23 mouse cellular contexts compared by ENCODE assay signal in genomic region chr5:119547070-119547469, GRCm38 (mm10).
DNase-seq lines count a peak whose midpoint lies in the region; ATAC-seq and TF ChIP-seq lines count a peak whose summit lies in the region.
"Had no signal": no experiment of that assay in that cellular context is flagged by ENCODE, and none has a peak within 500 bp of the region (broad histone marks: within the 10 kb centered on the region; RNA-seq: fewer than 3 reads in every experiment).

No protein-coding gene starts in this region.

- peak; percentile 61 for DNase-seq in limb, embryonic 10.5 days (ENCODE audit: low spot score)
- DNase-seq in limb, embryonic 14.5 days (ENCODE audit: low spot score) = peak; percentile 28
- DNase-seq in forebrain, embryonic 11.5 days (ENCODE audit: low spot score) = no peak
- no peak for DNase-seq in heart, postnatal 10 days
- DNase-seq in lung, postnatal 36 days = no peak
- DNase-seq: adrenal gland, postnatal 14 days; cerebellum, adult 18-20 months; cerebellum, adult 9-11 months; cerebellum, postnatal 36 days; gastrocnemius, adult 2 months; gastrocnemius, postnatal 25 days; heart, postnatal 4 days had no signal

- ATAC-seq in embryonic facial prominence, embryonic 13.5 days (ENCODE audit: insufficient number of reproducible peaks, insufficient read depth, low FRiP score, low TSS enrichment, low read depth) = no peak
- ATAC-seq in limb, embryonic 14.5 days (ENCODE audit: low FRiP score, low read depth) = peak; percentile 58; the same call in 1 of the 2 replicates
- ATAC-seq in hindbrain, embryonic 13.5 days (ENCODE audit: low FRiP score) = no peak
- ATAC-seq in forebrain, embryonic 11.5 days (replicated peaks; ENCODE audit: low FRiP score) = no peak
- ATAC-seq: activated CD4-positive, CD25-positive, alpha-beta regulatory T cell, adult 4 months; forebrain, embryonic 16.5 days; intestine, embryonic 15.5 days; Patski had no signal

- intact Hi-C loops in heart, postnatal 10 days (cut with DNase I) = no loop called here

- no peak overlapping the region for H3K9ac ChIP-seq in embryonic facial prominence, embryonic 13.5 days
- no peak overlapping the region for H3K9ac ChIP-seq in limb, embryonic 14.5 days (ENCODE audit: low read depth, low read length, severe bottlenecking)
- H3K9ac ChIP-seq in hindbrain, embryonic 13.5 days = no peak overlapping the region
- H3K9ac ChIP-seq in forebrain, embryonic 11.5 days (ENCODE audit: low read length) = no peak overlapping the region
- H3K9ac ChIP-seq: forebrain, embryonic 12.5 days; heart, embryonic 12.5 days; hindbrain, embryonic 12.5 days; intestine, embryonic 15.5 days had no signal

- 50% methylated on average over 19 of the region's 19 CpGs for WGBS in embryonic facial prominence, embryonic 13.5 days
- 58% methylated on average over 19 of the region's 19 CpGs for WGBS in limb, embryonic 10.5 days
- 30% methylated on average over 19 of the region's 19 CpGs for WGBS in limb, embryonic 14.5 days
- 82% methylated on average over 19 of the region's 19 CpGs for WGBS in hindbrain, embryonic 13.5 days
- 85% methylated on average over 19 of the region's 19 CpGs for WGBS in forebrain, embryonic 11.5 days

- no peak overlapping the region for H3K27ac ChIP-seq in embryonic facial prominence, embryonic 13.5 days
- H3K27ac ChIP-seq in limb, embryonic 10.5 days = peak overlapping the region; percentile 58
- H3K27ac ChIP-seq in limb, embryonic 14.5 days (replicated peaks; ENCODE audit: low read depth, low read length) = no peak overlapping the region
- H3K27ac ChIP-seq in hindbrain, embryonic 13.5 days = no peak overlapping the region
- no peak overlapping the region for H3K27ac ChIP-seq in forebrain, embryonic 11.5 days (ENCODE audit: low read depth, low read length)
- H3K27ac ChIP-seq: forebrain, embryonic 12.5 days; gastrocnemius, adult 2 months; hindbrain, embryonic 12.5 days; intestine, embryonic 15.5 days had no signal

- no peaks in the 10 kb centered on the region for H3K36me3 ChIP-seq in E14TG2a.4 (ENCODE audit: insufficient read depth, low read length)
- no peaks in the 10 kb centered on the region for H3K36me3 ChIP-seq in embryonic facial prominence, embryonic 13.5 days
- no peaks in the 10 kb centered on the region for H3K36me3 ChIP-seq in limb, embryonic 10.5 days
- no peaks in the 10 kb centered on the region for H3K36me3 ChIP-seq in limb, embryonic 14.5 days (ENCODE audit: control insufficient read depth, insufficient read depth, low read length)
- H3K36me3 ChIP-seq in hindbrain, embryonic 13.5 days = no peaks in the 10 kb centered on the region
- H3K36me3 ChIP-seq in forebrain, embryonic 11.5 days (ENCODE audit: control insufficient read depth, insufficient read depth, low read length) = no peaks in the 10 kb centered on the region
- H3K36me3 ChIP-seq: forebrain, embryonic 12.5 days; heart, embryonic 12.5 days; hindbrain, embryonic 12.5 days; intestine, embryonic 15.5 days had no signal

- peaks cover 33% of the 10 kb centered on the region for H3K27me3 ChIP-seq in E14TG2a.4 (ENCODE audit: insufficient read depth, low read length)
- peaks cover 6% of the 10 kb centered on the region; the same call in 1 of the 2 replicates for H3K27me3 ChIP-seq in embryonic facial prominence, embryonic 13.5 days
- H3K27me3 ChIP-seq in limb, embryonic 10.5 days (ENCODE audit: low read depth, poor library complexity, severe bottlenecking) = peaks cover 32% of the 10 kb centered on the region
- H3K27me3 ChIP-seq in limb, embryonic 14.5 days (ENCODE audit: control insufficient read depth, insufficient read depth, low read length) = 0 out of 2 replicates have a peak, but pooled peaks cover 11% of the 10 kb centered on the region
- H3K27me3 ChIP-seq in hindbrain, embryonic 13.5 days = 0 out of 2 replicates have a peak, but pooled peaks cover 5% of the 10 kb centered on the region
- H3K27me3 ChIP-seq in forebrain, embryonic 11.5 days (ENCODE audit: control insufficient read depth, insufficient read depth, low read length) = no peaks in the 10 kb centered on the region
- H3K27me3 ChIP-seq: forebrain, embryonic 12.5 days; intestine, embryonic 15.5 days; Patski had no signal

- TF ChIP-seq POLR2A in limb, embryonic 14.5 days (IDR thresholded peaks at IDR 0.05; ENCODE audit: borderline replicate concordance, extremely low read depth, insufficient read depth, insufficient read length) = no peak

- peaks cover 19% of the 10 kb centered on the region for H3K4me1 ChIP-seq in E14TG2a.4 (replicated peaks; ENCODE audit: low read depth, low read length)
- H3K4me1 ChIP-seq in embryonic facial prominence, embryonic 13.5 days = peaks cover 21% of the 10 kb centered on the region
- peaks cover 19% of the 10 kb centered on the region for H3K4me1 ChIP-seq in limb, embryonic 10.5 days
- H3K4me1 ChIP-seq in limb, embryonic 14.5 days (ENCODE audit: control insufficient read depth, insufficient read depth, low read length) = peaks cover 17% of the 10 kb centered on the region; the same call in 1 of the 2 replicates
- no peaks in the 10 kb centered on the region for H3K4me1 ChIP-seq in hindbrain, embryonic 13.5 days (replicated peaks)
- peaks cover 2% of the 10 kb centered on the region; the same call in 1 of the 2 replicates for H3K4me1 ChIP-seq in forebrain, embryonic 11.5 days (replicated peaks; ENCODE audit: control insufficient read depth, insufficient read depth, low read length)
- H3K4me1 ChIP-seq: heart, embryonic 12.5 days; intestine, embryonic 15.5 days had no signal

- H3K4me2 ChIP-seq in embryonic facial prominence, embryonic 13.5 days = peak overlapping the region; percentile 25; the same call in 1 of the 2 replicates
- peak overlapping the region; percentile 31 for H3K4me2 ChIP-seq in limb, embryonic 14.5 days (replicated peaks; ENCODE audit: low read depth, low read length, severe bottlenecking)
- no peak overlapping the region for H3K4me2 ChIP-seq in hindbrain, embryonic 13.5 days
- H3K4me2 ChIP-seq in forebrain, embryonic 11.5 days (ENCODE audit: low read depth, low read length, severe bottlenecking) = no peak overlapping the region
- H3K4me2 ChIP-seq: forebrain, embryonic 12.5 days; heart, embryonic 12.5 days; hindbrain, embryonic 12.5 days; intestine, embryonic 15.5 days had no signal

- TF ChIP-seq CTCF in E14TG2a.4 (conservative IDR thresholded peaks at IDR 0.05; ENCODE audit: low read length) = no peak

- H3K9me3 ChIP-seq in E14TG2a.4 (ENCODE audit: low read length) = no peaks in the 10 kb centered on the region
- peaks cover 3% of the 10 kb centered on the region; the same call in 1 of the 2 replicates for H3K9me3 ChIP-seq in embryonic facial prominence, embryonic 13.5 days
- no peaks in the 10 kb centered on the region for H3K9me3 ChIP-seq in limb, embryonic 10.5 days (replicated peaks)
- H3K9me3 ChIP-seq in limb, embryonic 14.5 days (ENCODE audit: control insufficient read depth, low read length) = no peaks in the 10 kb centered on the region
- H3K9me3 ChIP-seq in hindbrain, embryonic 13.5 days = no peaks in the 10 kb centered on the region
- H3K9me3 ChIP-seq in forebrain, embryonic 11.5 days (ENCODE audit: control insufficient read depth, low read length) = no peaks in the 10 kb centered on the region
- H3K9me3 ChIP-seq: hindbrain, embryonic 12.5 days; intestine, embryonic 15.5 days had no signal

- peak overlapping the region; percentile 37; the same call in 1 of the 2 replicates for H3K4me3 ChIP-seq in E14TG2a.4 (replicated peaks; ENCODE audit: low read length)
- no peak overlapping the region for H3K4me3 ChIP-seq in embryonic facial prominence, embryonic 13.5 days
- no peak overlapping the region for H3K4me3 ChIP-seq in limb, embryonic 10.5 days
- no peak overlapping the region for H3K4me3 ChIP-seq in limb, embryonic 14.5 days (replicated peaks; ENCODE audit: low read length)
- H3K4me3 ChIP-seq in hindbrain, embryonic 13.5 days = no peak overlapping the region
- no peak overlapping the region for H3K4me3 ChIP-seq in forebrain, embryonic 11.5 days (ENCODE audit: low read depth, low read length)
- H3K4me3 ChIP-seq: erythroblast, embryonic 14.5 days; forebrain, embryonic 12.5 days; gastrocnemius, adult 2 months; heart, embryonic 12.5 days; hindbrain, embryonic 12.5 days; intestine, embryonic 15.5 days had no signal

Comparison
In these comparisons a context has a peak if more than half of its experiments do, and no peak if none do; other contexts are left out.
1. H3K4me2 ChIP-seq: peak in embryonic facial prominence, embryonic 13.5 days (single experiment) and limb, embryonic 14.5 days (single experiment); none in hindbrain, embryonic 13.5 days (single experiment) and forebrain, embryonic 11.5 days (single experiment).
2. DNase-seq: peak in limb, embryonic 10.5 days (single experiment) and limb, embryonic 14.5 days (single experiment); none in forebrain, embryonic 11.5 days (single experiment), heart, postnatal 10 days (0 of 2) and lung, postnatal 36 days (single experiment).